Mouse (Mus musculus) heart, postnatal 4 days (tissue): ENCODE data around the gene Mrpl27. TPM values are rescaled to one million over a fixed set of nuclear protein-coding genes. Genes with fewer than 3 reads are reported as not detected.
A peak's percentile ranks its signal among the peaks of the same experiment; 100 is the strongest.
"Not testable (repeated sequence)": the region's sequence is repeated elsewhere in the genome, so short reads cannot be mapped to it uniquely, and the experiment has no call there.

Experiments
- DNase-seq: peaks from one replicate; pipeline ENCODE4 v3.0.0; 2021
- total RNA-seq, 2 experiments: library from RNA; stranded (reverse); gene quantifications; 2 replicates each; pipeline ENCODE4 v1.2.3; 2021

Mrpl27 gene
- 10 to 100 TPM; 72.9 to 78.9 TPM for total RNA-seq

- DNase-seq = peak; percentile 86
These were observed at the start of gene Mrpl27, which contains the start of gene Eme1 for GRCm38 (mm10) chr11:94653663-94654436. Mrpl27 (plus strand) TSS chr11:94653767. Eme1 (minus strand) TSS chr11:94653964.

- no peak for DNase-seq
These were observed 42.5 kb upstream of the Mrpl27 start for GRCm38 (mm10) chr11:94610744-94611740.

- DNase-seq = no peak
These were observed 39.0 kb upstream of the Mrpl27 start for GRCm38 (mm10) chr11:94614603-94615002.

GRCm38 (mm10) chr11:94615494-94615893 lies 38.1 kb upstream of the Mrpl27 start:
- DNase-seq = no peak

GRCm38 (mm10) chr11:94617646-94618045 lies 35.9 kb upstream of the Mrpl27 start:
- DNase-seq = no peak

GRCm38 (mm10) chr11:94620766-94621457 lies 32.7 kb upstream of the Mrpl27 start:
- no peak for DNase-seq

- no peak for DNase-seq
These were observed 32.1 kb upstream of the Mrpl27 start for GRCm38 (mm10) chr11:94621458-94621852.

GRCm38 (mm10) chr11:94622162-94622561 lies 31.4 kb upstream of the Mrpl27 start:
- no peak for DNase-seq

GRCm38 (mm10) chr11:94629199-94629883 lies 24.2 kb upstream of the Mrpl27 start, which contains the start of gene Lrrc59:
Lrrc59 (plus strand) TSS chr11:94629767.
- peak; percentile 98 for DNase-seq

GRCm38 (mm10) chr11:94629884-94630198 lies 23.7 kb upstream of the Mrpl27 start:
- no peak for DNase-seq

GRCm38 (mm10) chr11:94630199-94631011 lies 23.2 kb upstream of the Mrpl27 start:
- peak; percentile 58 for DNase-seq

GRCm38 (mm10) chr11:94631969-94632368 lies 21.6 kb upstream of the Mrpl27 start:
- DNase-seq = no peak

- DNase-seq = no peak
These were observed 20.6 kb upstream of the Mrpl27 start for GRCm38 (mm10) chr11:94632988-94633387.

- DNase-seq = no peak
These were observed 19.1 kb upstream of the Mrpl27 start for GRCm38 (mm10) chr11:94634431-94634830.

GRCm38 (mm10) chr11:94644461-94645219 lies 8.9 kb upstream of the Mrpl27 start:
- DNase-seq = no peak

GRCm38 (mm10) chr11:94646457-94646856 lies 7.1 kb upstream of the Mrpl27 start:
- no peak for DNase-seq

- not testable (repeated sequence) for DNase-seq
These were observed 2.3 kb upstream of the Mrpl27 start for GRCm38 (mm10) chr11:94651241-94651640.

GRCm38 (mm10) chr11:94652973-94653372 lies 594 bp upstream of the Mrpl27 start:
- DNase-seq = no peak

- DNase-seq = no peak
These were observed 7.8 kb downstream of the Mrpl27 start for GRCm38 (mm10) chr11:94661344-94661743.

- DNase-seq = no peak
These were observed 11.7 kb downstream of the Mrpl27 start for GRCm38 (mm10) chr11:94665281-94665680.
